Mouse (Mus musculus) lung, postnatal 0 days (tissue): ENCODE measurements around the gene Abcc12. TPM values are rescaled to one million over a fixed set of nuclear protein-coding genes. Genes with fewer than 3 reads are reported as not detected.

Experiments used
- ATAC-seq: fragments of 200-750 bp; cut with Nextera tagmentation; 2 replicates; pipeline ENCODE4 v1.8.0; 2017; ENCODE audit warnings: moderate library complexity
- DNase-seq: peaks from one replicate; pipeline ENCODE4 v3.0.0-alpha.2; 2016; ENCODE audit warnings: low spot score
- H3K27ac ChIP-seq: fragments of 300-500 bp; sonication (generic); 2 replicates; pipeline ENCODE4 v1.5.1; 2014; ENCODE audit warnings: antibody characterized with exemption, mild to moderate bottlenecking, low read length, mixed read lengths
- H3K27me3 ChIP-seq: fragments of 300-500 bp; sonication (generic); replicated peaks from 2 replicates; pipeline ENCODE4 v1.6.1; 2014; ENCODE audit warnings: low read length, mixed read lengths; ENCODE audit not compliant: insufficient read depth
- H3K36me3 ChIP-seq: fragments of 300-500 bp; sonication (generic); 2 replicates; pipeline ENCODE4 v1.6.1; 2014; ENCODE audit warnings: low read length, mixed read lengths; ENCODE audit not compliant: insufficient read depth
- H3K4me1 ChIP-seq: fragments of 300-500 bp; sonication (generic); 2 replicates; pipeline ENCODE4 v1.6.1; 2014; ENCODE audit warnings: antibody characterized with exemption, low read depth, low read length, mixed read lengths; ENCODE audit not compliant: insufficient read depth
- H3K4me2 ChIP-seq: fragments of 300-500 bp; sonication (generic); replicated peaks from 2 replicates; pipeline ENCODE4 v1.6.1; 2014; ENCODE audit warnings: low read depth, mild to moderate bottlenecking, low read length, moderate library complexity, mixed read lengths
- H3K4me3 ChIP-seq: fragments of 300-500 bp; sonication (generic); 2 replicates; pipeline ENCODE4 v1.5.1; 2014; ENCODE audit warnings: low read depth, low read length
- H3K9ac ChIP-seq: fragments of 300-500 bp; sonication (generic); replicated peaks from 2 replicates; pipeline ENCODE4 v1.6.1; 2014; ENCODE audit warnings: low read depth, mild to moderate bottlenecking
- H3K9me3 ChIP-seq: fragments of 300-500 bp; sonication (generic); 2 replicates; pipeline ENCODE4 v1.6.1; 2016; ENCODE audit warnings: low read length, mixed read lengths
- CTCF ChIP-seq: IDR thresholded peaks from 2 replicates; pipeline ENCODE4 v1.5.1; 2016; ENCODE audit warnings: antibody characterized with exemption, mild to moderate bottlenecking
- EP300 ChIP-seq: IDR thresholded peaks from 2 replicates; pipeline ENCODE4 v1.6.1; 2016; ENCODE audit warnings: antibody characterized with exemption, mild to moderate bottlenecking, control low read depth
- WGBS: fragments of 180-500 bp; shearing (Covaris S2); extraction: QIAGEN DNeasy Blood & Tissue Kit; methylation state at CpG from one replicate; pipeline ENCODE4 v1.1.7; 2014; 5-methylcytosine and 5-hydroxymethylcytosine counted together
- polyA plus RNA-seq: library from polyadenylated mRNA; unstranded; fragments of >200 nt; fragmentation: Nextera tagmentation; extraction: Ambion mirVana; gene quantifications from 2 replicates; pipeline ENCODE4 v1.2.1, GENCODE M21; 2015

The Abcc12 gene
- polyA plus RNA-seq, 1 experiment from 2014 or later, result 0.30 TPM

GRCm38 (mm10) chr8:86615095-86615769 is 34.7 kb upstream of the Abcc12 start:
- ATAC-seq (no peak), DNase-seq (no peak)
- Histone ChIP-seq H3K9me3 (no peaks in the 10 kb centered on the region), H3K4me1 (no peaks in the 10 kb centered on the region), H3K4me2 (no peak overlapping the region), H3K9ac (no peak overlapping the region), H3K4me3 (no peak overlapping the region), H3K27me3 (no peaks in the 10 kb centered on the region), H3K36me3 (no peaks in the 10 kb centered on the region), H3K27ac (no peak overlapping the region)
- WGBS, result 80% methylated on average over 6 of the region's 6 CpGs
- TF ChIP-seq EP300, result no peak
- TF ChIP-seq CTCF, result no peak

DNA sequence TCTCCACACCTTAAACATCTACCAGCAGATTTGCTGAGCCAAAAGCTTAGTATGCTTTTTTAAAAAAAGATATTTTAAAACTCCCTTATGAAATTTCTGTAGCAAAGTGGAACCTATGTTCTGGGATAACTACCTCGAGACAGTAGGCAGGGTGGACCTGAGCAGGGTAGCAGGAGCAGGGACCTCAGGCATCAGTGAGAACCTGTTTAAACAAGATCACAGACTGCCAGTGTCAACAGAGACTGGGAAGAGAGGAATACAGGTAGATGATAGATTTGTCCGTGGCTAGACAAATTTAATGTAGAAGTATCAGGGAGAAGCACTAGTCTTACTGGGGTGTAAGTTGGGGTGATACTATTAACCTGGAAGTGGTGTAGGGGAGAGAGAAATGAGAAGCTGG is 33.3 kb upstream of the Abcc12 start:
- Histone ChIP-seq H3K27ac (no peak overlapping the region), H3K36me3 (no peaks in the 10 kb centered on the region), H3K4me1 (no peaks in the 10 kb centered on the region), H3K4me2 (no peak overlapping the region), H3K9me3 (no peaks in the 10 kb centered on the region), H3K4me3 (no peak overlapping the region), H3K27me3 (no peaks in the 10 kb centered on the region), H3K9ac (no peak overlapping the region)
- no peak for TF ChIP-seq CTCF
- no peak for TF ChIP-seq EP300
- ATAC-seq (no peak), DNase-seq (no peak)
- WGBS, result 58% methylated on average over 2 of the region's 2 CpGs

GRCm38 (mm10) chr8:86604676-86605075 is 24.2 kb upstream of the Abcc12 start:
- DNase-seq (no peak), ATAC-seq (no peak)
- Histone ChIP-seq H3K27ac (no peak overlapping the region), H3K36me3 (no peaks in the 10 kb centered on the region), H3K27me3 (no peaks in the 10 kb centered on the region), H3K4me3 (no peak overlapping the region), H3K4me2 (no peak overlapping the region), H3K9ac (no peak overlapping the region), H3K9me3 (no peaks in the 10 kb centered on the region), H3K4me1 (no peaks in the 10 kb centered on the region)
- TF ChIP-seq EP300, result no peak
- TF ChIP-seq CTCF, result no peak
- 62% methylated on average over 3 of the region's 3 CpGs for WGBS

- ATAC-seq, result no peak
- H3K36me3 ChIP-seq, result no peaks in the 10 kb centered on the region
- H3K4me3 ChIP-seq, result no peak overlapping the region
- no peak overlapping the region for H3K9ac ChIP-seq
- no peak for DNase-seq
- WGBS, result 65% methylated on average over 2 of the region's 2 CpGs
- H3K27me3 ChIP-seq, result no peaks in the 10 kb centered on the region
- no peak overlapping the region for H3K27ac ChIP-seq
- H3K4me2 ChIP-seq, result no peak overlapping the region
- H3K4me1 ChIP-seq, result no peaks in the 10 kb centered on the region
- H3K9me3 ChIP-seq, result no peaks in the 10 kb centered on the region
- TF ChIP-seq CTCF (no peak), EP300 (no peak)
These were observed 22.7 kb upstream of the Abcc12 start for GRCm38 (mm10) chr8:86603174-86603573.

DNA sequence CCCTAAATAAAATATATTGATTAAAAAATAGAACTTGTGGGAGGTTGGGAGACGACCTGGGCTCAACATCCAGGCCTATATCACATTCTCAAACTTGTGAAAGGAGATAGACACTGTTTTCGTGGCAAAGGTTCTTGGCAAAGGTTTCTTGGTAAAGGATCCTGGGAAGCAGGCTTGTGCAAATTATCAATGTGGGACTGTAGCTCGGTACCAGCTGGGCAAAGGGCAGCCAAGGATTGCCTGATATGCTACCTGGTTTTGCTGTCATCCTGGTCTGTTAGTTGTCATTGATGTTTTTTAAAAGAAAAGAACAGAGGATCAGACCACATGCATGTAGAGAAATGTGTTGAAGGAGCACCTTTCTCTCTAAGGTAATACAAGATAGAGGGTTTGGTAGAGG is 19.8 kb upstream of the Abcc12 start:
- Histone ChIP-seq H3K36me3 (no peaks in the 10 kb centered on the region), H3K9me3 (no peaks in the 10 kb centered on the region), H3K4me3 (no peak overlapping the region), H3K9ac (no peak overlapping the region), H3K4me2 (no peak overlapping the region), H3K27ac (no peak overlapping the region), H3K4me1 (no peaks in the 10 kb centered on the region), H3K27me3 (no peaks in the 10 kb centered on the region)
- ATAC-seq (no peak), DNase-seq (no peak)
- no peak for TF ChIP-seq CTCF
- no peak for TF ChIP-seq EP300
- 61% methylated on average over 3 of the region's 3 CpGs for WGBS

- TF ChIP-seq CTCF, result no peak
- no peak for TF ChIP-seq EP300
- no peak overlapping the region for H3K9ac ChIP-seq
- H3K27me3 ChIP-seq, result no peaks in the 10 kb centered on the region
- H3K9me3 ChIP-seq, result no peaks in the 10 kb centered on the region
- H3K4me1 ChIP-seq, result no peaks in the 10 kb centered on the region
- H3K4me3 ChIP-seq, result no peak overlapping the region
- no peak overlapping the region for H3K27ac ChIP-seq
- DNase-seq (peak; percentile 24), ATAC-seq (no peak)
- WGBS, result 70% methylated on average over 6 of the region's 6 CpGs
- H3K4me2 ChIP-seq, result no peak overlapping the region
- H3K36me3 ChIP-seq, result no peaks in the 10 kb centered on the region
These were observed 18.8 kb upstream of the Abcc12 start for GRCm38 (mm10) chr8:86599299-86599698.

DNA sequence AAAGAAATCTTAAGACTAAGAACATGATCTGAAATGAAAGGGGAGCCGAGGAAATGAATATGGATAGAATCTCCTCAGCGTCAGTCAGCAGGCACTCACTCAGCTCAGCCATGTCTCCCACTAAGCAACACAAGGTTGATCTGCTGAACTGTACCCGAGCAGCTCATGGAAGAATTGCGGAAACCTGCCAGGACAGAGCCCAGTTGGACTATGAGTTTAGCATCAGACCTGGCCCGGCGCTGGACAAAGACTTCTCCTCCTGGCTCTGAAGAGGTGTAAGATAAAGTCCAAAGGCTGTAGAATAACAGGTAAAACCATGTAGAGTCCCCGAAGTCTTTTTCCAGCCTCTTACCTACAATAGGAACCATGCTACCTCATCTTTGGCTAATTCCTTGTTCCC is 17.2 kb upstream of the Abcc12 start:
- DNase-seq, result no peak
- Histone ChIP-seq H3K9me3 (no peaks in the 10 kb centered on the region), H3K9ac (no peak overlapping the region), H3K4me1 (no peaks in the 10 kb centered on the region), H3K27me3 (no peaks in the 10 kb centered on the region), H3K36me3 (no peaks in the 10 kb centered on the region), H3K4me2 (no peak overlapping the region), H3K4me3 (no peak overlapping the region), H3K27ac (no peak overlapping the region)
- 83% methylated on average over 7 of the region's 7 CpGs for WGBS
- no peak for TF ChIP-seq EP300
- TF ChIP-seq CTCF, result no peak
- no peak for ATAC-seq
